Mouse (Mus musculus) heart, postnatal 0 days (tissue): ENCODE data around the gene Klhdc8a.

Source experiments
- CTCF ChIP-seq: IDR thresholded peaks from 2 replicates; pipeline ENCODE4 v1.5.1; 2016; ENCODE audit warnings: antibody characterized with exemption, control low read depth, low read depth
- EP300 ChIP-seq: IDR thresholded peaks from 2 replicates; pipeline ENCODE4 v1.6.1; 2016; ENCODE audit warnings: antibody characterized with exemption, low read depth

DNA sequence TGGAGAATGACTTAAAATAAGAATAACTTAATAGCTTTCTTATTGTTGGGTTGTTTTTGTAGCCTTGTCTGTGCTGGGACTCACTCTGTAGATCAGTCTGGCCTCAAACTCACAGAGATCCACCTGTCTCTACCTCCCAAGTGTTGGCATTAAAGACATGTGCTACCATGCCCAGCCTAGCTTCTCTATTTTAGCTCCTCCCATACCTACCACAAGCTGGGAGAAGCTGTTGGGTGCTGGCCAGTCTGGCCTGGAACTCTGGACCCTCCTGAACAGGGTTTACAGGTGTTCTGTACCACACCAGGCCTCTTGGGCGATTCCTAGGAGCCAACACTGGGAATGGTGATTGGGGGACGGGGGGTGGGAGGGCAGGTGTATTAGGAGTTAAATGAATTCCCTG, 44.8 kb downstream of the Klhdc8a start:
- TF ChIP-seq CTCF = no peak
- TF ChIP-seq EP300 = no peak
